Mouse (Mus musculus): ENCODE data around the gene Gtf2b.

DNA sequence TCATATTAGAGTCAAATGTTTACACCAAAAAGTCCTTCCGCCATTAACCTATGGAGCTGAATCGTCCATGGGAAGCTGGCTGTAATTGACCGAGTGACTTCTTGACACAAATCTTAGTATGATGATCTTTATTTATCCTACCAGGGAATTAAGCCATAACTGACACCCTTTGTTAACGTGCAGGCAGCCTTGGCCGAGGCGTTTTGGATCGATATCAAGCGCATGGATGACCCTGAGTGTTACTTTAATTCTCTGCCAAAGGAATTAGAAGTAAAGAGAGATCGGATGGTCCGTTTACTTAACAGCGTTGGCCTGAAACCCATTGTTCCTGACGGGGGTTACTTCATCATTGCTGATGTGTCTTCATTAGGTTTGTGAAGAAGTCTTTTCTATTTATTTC is 30.6 kb upstream of the Gtf2b start:
- TF ChIP-seq POLR2A (IDR thresholded peaks at IDR 0.05; ENCODE audit: control insufficient read depth, extremely low read depth, insufficient read depth, low read length, poor library complexity) (no peak), CTCF (IDR thresholded peaks at IDR 0.05; ENCODE audit: borderline replicate concordance, control insufficient read depth, extremely low read depth, insufficient read depth, low read length, poor library complexity) (no peak)
